Mouse (Mus musculus): ENCODE results near the gene Nt5c3b. TPM values are rescaled to one million over a fixed set of nuclear protein-coding genes. Genes with fewer than 3 reads are reported as not detected.

The Nt5c3b gene
- polyA plus RNA-seq, 1 experiment from 2014 or later = 122 TPM

GRCm38 (mm10) chr11:100392958-100393357, 48.6 kb downstream of the Nt5c3b start:
- Histone ChIP-seq H3K27ac (ENCODE audit: low read length) (no peak overlapping the region), H3K4me1 (ENCODE audit: control insufficient read depth, insufficient read depth, low read length) (peaks cover 20% of the 10 kb centered on the region), H3K9me3 (replicated peaks; ENCODE audit: control insufficient read depth, low read length, poor library complexity, severe bottlenecking) (no peaks in the 10 kb centered on the region), H3K4me2 (ENCODE audit: low read length) (no peak overlapping the region), H3K4me3 (ENCODE audit: low read depth, low read length) (no peak overlapping the region), H3K36me3 (ENCODE audit: control insufficient read depth, insufficient read depth, low read length) (no peaks in the 10 kb centered on the region), H3K9ac (ENCODE audit: low read depth, low read length) (no peak overlapping the region), H3K27me3 (ENCODE audit: control insufficient read depth, insufficient read depth, low read depth, low read length) (no peaks in the 10 kb centered on the region)
- no peak for ATAC-seq
- 87% methylated on average over 5 of the region's 5 CpGs for WGBS

DNA sequence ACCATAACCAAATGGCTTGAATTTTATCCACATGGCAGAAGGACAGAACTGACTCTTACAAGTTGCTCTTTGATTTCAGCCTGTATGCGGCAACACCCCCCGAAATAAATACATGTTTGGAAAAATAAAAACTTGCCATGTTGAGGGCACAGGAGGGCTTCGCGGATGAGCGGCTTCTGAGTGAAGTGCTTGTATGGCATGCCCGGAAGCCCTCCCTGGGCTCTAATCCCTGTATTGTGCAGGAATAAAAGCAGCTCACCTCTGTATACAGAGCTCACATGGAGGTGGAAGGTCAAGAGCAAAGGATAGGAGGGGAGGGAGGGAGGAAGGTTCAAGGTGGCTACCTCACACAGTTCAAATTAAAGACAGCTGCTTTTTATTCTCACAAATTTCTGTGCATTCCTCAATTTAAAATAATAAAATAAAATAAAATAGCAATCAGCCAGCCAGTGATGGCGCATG, 49.7 kb downstream of the Nt5c3b start:
- Histone ChIP-seq H3K27me3 (ENCODE audit: control insufficient read depth, insufficient read depth, low read depth, low read length) (no peaks in the 10 kb centered on the region), H3K4me3 (ENCODE audit: low read depth, low read length) (no peak overlapping the region), H3K9ac (ENCODE audit: low read depth, low read length) (no peak overlapping the region), H3K4me2 (ENCODE audit: low read length) (no peak overlapping the region), H3K4me1 (ENCODE audit: control insufficient read depth, insufficient read depth, low read length) (peaks cover 20% of the 10 kb centered on the region), H3K27ac (ENCODE audit: low read length) (no peak overlapping the region), H3K9me3 (replicated peaks; ENCODE audit: control insufficient read depth, low read length, poor library complexity, severe bottlenecking) (no peaks in the 10 kb centered on the region), H3K36me3 (ENCODE audit: control insufficient read depth, insufficient read depth, low read length) (no peaks in the 10 kb centered on the region)
- WGBS = 60% methylated on average over 7 of the region's 7 CpGs
- ATAC-seq = no peak

GRCm38 (mm10) chr11:100391081-100391883, 50.3 kb downstream of the Nt5c3b start:
- Histone ChIP-seq H3K36me3 (ENCODE audit: control insufficient read depth, insufficient read depth, low read length) (no peaks in the 10 kb centered on the region), H3K27me3 (ENCODE audit: control insufficient read depth, insufficient read depth, low read depth, low read length) (no peaks in the 10 kb centered on the region), H3K4me3 (ENCODE audit: low read depth, low read length) (no peak overlapping the region), H3K4me2 (ENCODE audit: low read length) (no peak overlapping the region), H3K9ac (ENCODE audit: low read depth, low read length) (no peak overlapping the region), H3K27ac (ENCODE audit: low read length) (0 out of 2 replicates have a peak overlapping the region, but pooled peaks have one; percentile 4), H3K4me1 (ENCODE audit: control insufficient read depth, insufficient read depth, low read length) (peaks cover 16% of the 10 kb centered on the region), H3K9me3 (replicated peaks; ENCODE audit: control insufficient read depth, low read length, poor library complexity, severe bottlenecking) (no peaks in the 10 kb centered on the region)
- peak; percentile 40; the same call in 1 of the 2 replicates for ATAC-seq
- 60% methylated on average over 9 of the region's 9 CpGs for WGBS

DNA sequence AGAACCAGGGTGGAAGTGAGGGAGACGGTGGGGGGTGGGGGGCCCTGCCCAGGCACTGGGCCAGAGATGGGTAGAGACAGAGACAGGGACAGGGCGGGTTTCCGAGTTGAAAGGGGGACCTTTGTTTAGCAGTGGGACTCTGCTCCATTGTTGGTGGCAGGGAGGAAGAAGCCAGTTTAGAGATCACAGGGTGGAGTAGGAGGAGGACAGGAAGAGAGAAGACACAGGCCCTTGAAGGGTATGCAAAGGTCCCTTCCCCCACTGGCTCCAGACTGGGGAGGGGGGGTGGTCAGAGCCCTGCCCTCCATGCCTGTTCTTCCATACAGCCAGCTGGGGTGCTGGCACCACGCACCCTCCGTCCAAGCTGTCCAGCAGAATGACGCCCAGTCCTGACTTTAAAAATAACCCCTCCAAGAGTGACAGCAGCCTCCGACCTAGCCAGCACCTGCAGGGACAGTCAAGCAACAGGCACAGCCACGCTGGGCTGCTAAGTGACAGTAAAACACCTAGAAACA, 51.6 kb downstream of the Nt5c3b start:
- no peak overlapping the region for H3K4me2 ChIP-seq (ENCODE audit: low read length)
- peaks cover 3% of the 10 kb centered on the region for H3K4me1 ChIP-seq (ENCODE audit: control insufficient read depth, insufficient read depth, low read length)
- 53% methylated on average over 8 of the region's 8 CpGs for WGBS
- no peak overlapping the region for H3K9ac ChIP-seq (ENCODE audit: low read depth, low read length)
- peaks cover 9% of the 10 kb centered on the region for H3K36me3 ChIP-seq (ENCODE audit: control insufficient read depth, insufficient read depth, low read length)
- no peak overlapping the region for H3K4me3 ChIP-seq (ENCODE audit: low read depth, low read length)
- no peak for ATAC-seq
- no peaks in the 10 kb centered on the region for H3K27me3 ChIP-seq (ENCODE audit: control insufficient read depth, insufficient read depth, low read depth, low read length)
- no peak overlapping the region for H3K27ac ChIP-seq (ENCODE audit: low read length)
- no peaks in the 10 kb centered on the region for H3K9me3 ChIP-seq (replicated peaks; ENCODE audit: control insufficient read depth, low read length, poor library complexity, severe bottlenecking)

GRCm38 (mm10) chr11:100388588-100388987, 53.0 kb downstream of the Nt5c3b start:
- ATAC-seq = no peak
- Histone ChIP-seq H3K27ac (ENCODE audit: low read length) (no peak overlapping the region), H3K4me2 (ENCODE audit: low read length) (no peak overlapping the region), H3K9me3 (replicated peaks; ENCODE audit: control insufficient read depth, low read length, poor library complexity, severe bottlenecking) (no peaks in the 10 kb centered on the region), H3K36me3 (ENCODE audit: control insufficient read depth, insufficient read depth, low read length) (peaks cover 14% of the 10 kb centered on the region), H3K9ac (ENCODE audit: low read depth, low read length) (no peak overlapping the region), H3K4me1 (ENCODE audit: control insufficient read depth, insufficient read depth, low read length) (no peaks in the 10 kb centered on the region; the same call in 1 of the 2 replicates), H3K4me3 (ENCODE audit: low read depth, low read length) (no peak overlapping the region), H3K27me3 (ENCODE audit: control insufficient read depth, insufficient read depth, low read depth, low read length) (no peaks in the 10 kb centered on the region)
- WGBS = 90% methylated on average over 6 of the region's 6 CpGs

DNA sequence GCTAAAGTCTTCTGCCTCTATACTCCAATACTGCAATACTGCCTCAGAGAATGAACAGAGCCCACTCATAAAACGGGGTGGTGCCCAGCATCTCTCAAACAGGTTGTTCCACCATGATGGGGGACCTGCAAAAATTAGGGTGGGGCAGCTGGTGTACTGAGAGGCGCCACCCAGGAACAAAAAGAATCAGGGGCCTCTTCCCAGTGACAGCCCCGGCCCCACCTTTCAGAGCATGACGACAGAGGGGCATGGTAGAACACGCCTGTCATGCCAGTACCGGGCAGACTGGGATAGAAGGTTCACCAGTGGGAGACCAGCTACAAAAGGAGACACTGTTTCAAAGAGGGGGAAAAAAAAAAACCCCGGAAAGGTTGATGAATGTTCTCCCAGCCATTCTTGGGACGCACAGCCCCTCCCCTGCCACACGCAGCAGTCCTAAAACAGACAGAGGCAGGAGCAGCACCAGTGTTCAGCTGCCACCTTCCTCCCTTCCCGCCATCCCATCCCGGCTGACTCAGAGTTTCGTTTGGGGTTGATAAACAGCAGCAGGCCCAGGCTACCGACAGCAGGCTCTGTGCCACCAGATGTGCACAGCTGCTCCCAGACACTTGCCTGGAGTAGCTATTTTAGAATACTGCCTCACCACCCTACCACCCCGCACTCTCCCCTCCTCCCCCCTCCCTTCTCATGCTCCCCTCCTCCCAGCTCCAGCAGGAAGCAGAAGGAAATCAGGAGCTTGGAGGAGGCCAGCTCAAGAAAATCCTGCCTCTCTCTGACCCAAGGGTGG, 53.8 kb downstream of the Nt5c3b start:
- peaks cover 21% of the 10 kb centered on the region for H3K36me3 ChIP-seq (ENCODE audit: control insufficient read depth, insufficient read depth, low read length)
- no peak overlapping the region for H3K27ac ChIP-seq (ENCODE audit: low read length)
- WGBS = 63% methylated on average over 14 of the region's 14 CpGs
- no peak for ATAC-seq
- H3K9me3 ChIP-seq (replicated peaks; ENCODE audit: control insufficient read depth, low read length, poor library complexity, severe bottlenecking) = no peaks in the 10 kb centered on the region
- H3K4me3 ChIP-seq (ENCODE audit: low read depth, low read length) = no peak overlapping the region
- no peaks in the 10 kb centered on the region for H3K27me3 ChIP-seq (ENCODE audit: control insufficient read depth, insufficient read depth, low read depth, low read length)
- H3K4me2 ChIP-seq (ENCODE audit: low read length) = no peak overlapping the region
- no peaks in the 10 kb centered on the region; the same call in 1 of the 2 replicates for H3K4me1 ChIP-seq (ENCODE audit: control insufficient read depth, insufficient read depth, low read length)
- no peak overlapping the region for H3K9ac ChIP-seq (ENCODE audit: low read depth, low read length)

DNA sequence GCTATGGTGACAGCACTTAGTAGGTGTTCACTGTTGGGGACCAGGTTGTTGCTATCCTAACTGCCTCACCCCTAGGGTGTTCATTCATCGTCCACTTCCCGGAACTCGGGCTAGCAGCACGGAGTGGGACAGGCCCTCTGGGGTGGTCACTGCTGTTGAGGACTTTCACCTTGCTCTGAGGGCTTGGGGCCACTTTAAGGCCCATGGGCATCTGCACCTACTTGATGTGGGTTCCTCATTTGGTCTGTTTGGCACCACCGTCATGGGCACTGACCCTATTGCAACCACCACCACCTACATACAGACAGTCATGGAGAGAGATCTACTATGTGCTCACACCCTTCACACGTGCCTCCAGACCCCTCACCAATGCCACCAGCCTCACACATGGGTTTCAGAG, 54.5 kb downstream of the Nt5c3b start:
- Histone ChIP-seq H3K27ac (ENCODE audit: low read length) (no peak overlapping the region), H3K4me3 (ENCODE audit: low read depth, low read length) (no peak overlapping the region), H3K9me3 (replicated peaks; ENCODE audit: control insufficient read depth, low read length, poor library complexity, severe bottlenecking) (no peaks in the 10 kb centered on the region), H3K27me3 (ENCODE audit: control insufficient read depth, insufficient read depth, low read depth, low read length) (no peaks in the 10 kb centered on the region), H3K4me2 (ENCODE audit: low read length) (no peak overlapping the region), H3K36me3 (ENCODE audit: control insufficient read depth, insufficient read depth, low read length) (peaks cover 27% of the 10 kb centered on the region), H3K9ac (ENCODE audit: low read depth, low read length) (no peak overlapping the region), H3K4me1 (ENCODE audit: control insufficient read depth, insufficient read depth, low read length) (no peaks in the 10 kb centered on the region; the same call in 1 of the 2 replicates)
- ATAC-seq = no peak
- WGBS = 93% methylated on average over 6 of the region's 6 CpGs

DNA sequence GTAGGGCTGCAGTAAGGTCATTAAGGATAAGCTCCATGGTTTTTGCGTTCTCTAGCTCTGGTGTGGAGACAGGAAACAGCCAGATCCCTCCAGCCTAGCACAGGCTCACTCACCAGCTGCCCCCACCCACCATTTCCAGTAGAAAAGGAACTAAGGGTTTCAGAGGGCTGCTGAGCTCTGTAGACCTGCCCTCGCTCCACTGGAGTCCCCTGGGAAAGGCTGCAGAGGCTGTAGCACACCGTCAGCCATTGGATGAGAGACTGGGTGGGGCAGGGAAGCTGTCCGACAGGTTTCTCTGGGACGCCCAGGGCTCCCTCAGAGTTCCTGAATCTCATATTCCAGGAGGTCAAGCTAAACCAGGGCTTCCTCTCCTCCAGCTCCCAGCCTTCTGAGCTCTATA, 55.0 kb downstream of the Nt5c3b start:
- H3K27me3 ChIP-seq (ENCODE audit: control insufficient read depth, insufficient read depth, low read depth, low read length) = no peaks in the 10 kb centered on the region
- no peak overlapping the region for H3K4me3 ChIP-seq (ENCODE audit: low read depth, low read length)
- H3K36me3 ChIP-seq (ENCODE audit: control insufficient read depth, insufficient read depth, low read length) = peaks cover 32% of the 10 kb centered on the region
- WGBS = 50% methylated on average over 5 of the region's 5 CpGs
- no peak for ATAC-seq
- no peaks in the 10 kb centered on the region; the same call in 1 of the 2 replicates for H3K4me1 ChIP-seq (ENCODE audit: control insufficient read depth, insufficient read depth, low read length)
- H3K9me3 ChIP-seq (replicated peaks; ENCODE audit: control insufficient read depth, low read length, poor library complexity, severe bottlenecking) = no peaks in the 10 kb centered on the region
- no peak overlapping the region for H3K27ac ChIP-seq (ENCODE audit: low read length)
- no peak overlapping the region for H3K4me2 ChIP-seq (ENCODE audit: low read length)
- H3K9ac ChIP-seq (ENCODE audit: low read depth, low read length) = no peak overlapping the region
